Mouse (Mus musculus): ENCODE measurements at regions not wholly inside any gene's neighbourhood (a gene's known extent, or its start where the extent isn't known, plus 50 kb on each side); places are given as distances from the start of the nearest gene placed in this dataset.

DNA sequence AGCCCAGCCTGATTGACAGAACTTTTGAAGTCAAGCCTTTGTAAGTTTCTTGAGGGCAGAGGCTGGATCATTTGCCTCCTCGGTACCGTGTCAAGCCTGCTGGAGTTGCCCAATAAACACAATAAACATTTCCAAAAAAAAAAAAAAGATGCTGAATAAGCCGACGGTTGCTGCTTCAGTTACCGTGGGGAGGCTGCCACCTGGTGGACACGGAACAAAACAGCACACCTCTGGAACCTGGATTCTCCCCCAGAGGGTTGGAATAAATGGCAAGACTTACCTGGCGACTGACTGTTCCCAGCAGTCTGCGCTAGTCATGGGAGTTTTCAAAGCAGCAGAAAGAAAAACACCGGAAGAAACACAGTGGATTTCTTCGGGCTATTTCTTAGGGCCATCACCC lies 136.3 kb upstream of the Adamts18 start:
- peaks cover 56% of the 10 kb centered on the region for H3K9me3 ChIP-seq (replicated peaks; ENCODE audit: low read length)
- in situ Hi-C loops (cut with MboI; ENCODE audit: low pct_ligation_motif_present, low pct_unique_long_range_greater_than_20kb, low sequenced_read_pairs): loop anchor here (10.0 kb wide), 1 partner anchor 320 kb away; no protein-coding TSS in a partner anchor
- no peaks in the 10 kb centered on the region for H3K4me1 ChIP-seq (ENCODE audit: control insufficient read depth in 1 of 2, insufficient read depth in 2 of 2)
- H3K4me2 ChIP-seq (ENCODE audit: insufficient read depth, low read depth, poor library complexity, severe bottlenecking): no peak overlapping the region
- dilution Hi-C loops (cut with MboI; ENCODE audit: extremely low pct_ligation_motif_present, extremely low pct_unique_long_range_greater_than_20kb, low sequenced_read_pairs): no loop called here
- H3K27ac ChIP-seq (ENCODE audit: insufficient read depth, low read depth): no peak overlapping the region
- H3K36me3 ChIP-seq (replicated peaks in 1 of 2; ENCODE audit: control insufficient read depth in 1 of 2, insufficient read depth in 1 of 2, low read length in 1 of 2): no peaks in the 10 kb centered on the region
- TF ChIP-seq CHD1 (IDR thresholded peaks at IDR 0.05; ENCODE audit: low read depth, low read length) (no peak), SMC3 (IDR thresholded peaks at IDR 0.05; ENCODE audit: low read depth, low read length) (peak; percentile 44; the same call in 1 of the 2 replicates), HCFC1 (IDR thresholded peaks at IDR 0.05; ENCODE audit: low read depth, low read length) (no peak), CTCF (conservative IDR thresholded peaks at IDR 0.05 in 1 of 2, IDR thresholded peaks at IDR 0.05 in 1 of 2; ENCODE audit: low read depth in 2 of 2, low read length in 2 of 2) (peak in 1 of 2 experiments; percentile 64; a peak in 2 of 4 replicates), MAFK (IDR thresholded peaks at IDR 0.05; ENCODE audit: insufficient replicate concordance, low read length) (peak; percentile 54; the same call in 1 of the 2 replicates), NRF1 (IDR thresholded peaks at IDR 0.05; ENCODE audit: low read depth, low read length) (no peak), RAD21 (IDR thresholded peaks at IDR 0.05; ENCODE audit: low read depth, low read length) (peak; percentile 58), ZNF384 (IDR thresholded peaks at IDR 0.05; ENCODE audit: low read depth, low read length) (peak; percentile 68; the same call in 1 of the 2 replicates)
- H3K4me3 ChIP-seq (replicated peaks in 1 of 3; ENCODE audit: low read depth in 2 of 3, low read length in 2 of 3, poor library complexity in 1 of 3): no peak overlapping the region
- DNase-seq (ENCODE audit: extremely low read depth): peak; percentile 13
- no peaks in the 10 kb centered on the region for H3K27me3 ChIP-seq (replicated peaks)
- no peak overlapping the region for H3K9ac ChIP-seq (ENCODE audit: insufficient read depth, low read depth)
- no peaks in the 10 kb centered on the region for H3K79me2 ChIP-seq (replicated peaks; ENCODE audit: control insufficient read depth, extremely low read depth, insufficient read depth, poor library complexity, severe bottlenecking)

DNA sequence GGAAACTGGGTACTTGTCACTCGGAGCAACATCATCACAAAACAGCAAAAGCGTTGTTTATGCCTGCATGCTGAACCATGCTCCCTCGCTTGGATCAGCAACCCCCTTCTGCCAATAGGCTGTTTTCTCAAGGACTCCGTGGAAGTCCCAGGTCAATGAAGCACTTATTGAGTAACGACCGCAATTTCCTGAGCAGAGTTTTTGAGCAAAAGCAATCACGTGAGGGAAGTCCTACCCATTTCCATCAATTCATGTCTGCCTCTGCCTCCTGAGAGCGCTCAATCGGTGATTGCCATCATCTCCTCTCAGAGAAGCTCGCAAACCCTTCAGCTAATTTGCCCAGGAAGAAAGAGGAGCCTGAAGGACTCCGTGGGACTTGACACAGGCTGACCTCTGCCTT lies 136.9 kb upstream of the Adamts18 start:
- H3K27me3 ChIP-seq (replicated peaks): no peaks in the 10 kb centered on the region

DNA sequence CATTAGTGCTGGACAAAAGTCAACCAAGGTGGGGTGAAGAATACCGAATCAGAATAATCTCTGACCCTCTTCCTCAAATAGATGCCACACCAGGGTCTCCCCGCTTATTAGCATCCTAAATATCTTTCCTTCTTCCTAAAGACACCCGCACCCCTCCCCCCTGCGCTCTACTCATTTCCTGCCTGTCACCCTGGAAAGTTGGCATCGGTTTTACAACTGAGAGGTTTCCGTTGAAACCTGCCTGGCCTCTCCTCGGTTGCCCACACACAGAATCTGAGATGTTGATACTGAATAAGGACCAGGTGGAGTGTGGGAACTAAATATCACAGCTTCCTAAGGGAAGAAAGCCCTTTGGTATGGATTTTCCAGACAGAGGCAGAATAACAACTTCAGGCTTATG lies 137.4 kb upstream of the Adamts18 start:
- H3K9me3 ChIP-seq (replicated peaks; ENCODE audit: low read length): peaks cover 59% of the 10 kb centered on the region
- no peaks in the 10 kb centered on the region for H3K36me3 ChIP-seq (replicated peaks in 1 of 2; ENCODE audit: control insufficient read depth in 1 of 2, insufficient read depth in 1 of 2, low read length in 1 of 2)
- TF ChIP-seq USF2 (conservative IDR thresholded peaks at IDR 0.05; ENCODE audit: low read depth, low read length) (no peak), SIN3A (IDR thresholded peaks at IDR 0.05; ENCODE audit: low read length) (no peak), KAT2A (IDR thresholded peaks at IDR 0.05; ENCODE audit: insufficient replicate concordance, low read length) (no peak), EP300 (IDR thresholded peaks at IDR 0.05; ENCODE audit: low read length) (no peak), HCFC1 (IDR thresholded peaks at IDR 0.05; ENCODE audit: low read depth, low read length) (no peak), ZKSCAN1 (IDR thresholded peaks at IDR 0.05; ENCODE audit: borderline replicate concordance, low read depth, low read length) (no peak)
- no peak for DNase-seq (ENCODE audit: extremely low read depth)
- H3K4me3 ChIP-seq (replicated peaks in 1 of 3; ENCODE audit: low read depth in 2 of 3, low read length in 2 of 3, poor library complexity in 1 of 3): no peak overlapping the region
- no peaks in the 10 kb centered on the region for H3K4me1 ChIP-seq (ENCODE audit: control insufficient read depth in 1 of 2, insufficient read depth in 2 of 2)
- no peak overlapping the region for H3K27ac ChIP-seq (ENCODE audit: insufficient read depth, low read depth)
- in situ Hi-C loops (cut with MboI; ENCODE audit: low pct_ligation_motif_present, low pct_unique_long_range_greater_than_20kb, low sequenced_read_pairs): loop anchor here (10.0 kb wide), 1 partner anchor 321 kb away; no protein-coding TSS in a partner anchor
- H3K79me2 ChIP-seq (replicated peaks; ENCODE audit: control insufficient read depth, extremely low read depth, insufficient read depth, poor library complexity, severe bottlenecking): no peaks in the 10 kb centered on the region
- dilution Hi-C loops (cut with MboI; ENCODE audit: extremely low pct_ligation_motif_present, extremely low pct_unique_long_range_greater_than_20kb, low sequenced_read_pairs): no loop called here
- H3K4me2 ChIP-seq (ENCODE audit: insufficient read depth, low read depth, poor library complexity, severe bottlenecking): no peak overlapping the region
- no peaks in the 10 kb centered on the region for H3K27me3 ChIP-seq (replicated peaks)
- no peak overlapping the region for H3K9ac ChIP-seq (ENCODE audit: insufficient read depth, low read depth)

More for the DNA sequence above, 136.9 kb upstream of the Adamts18 start:
- in situ Hi-C loops (cut with MboI; ENCODE audit: low pct_ligation_motif_present, low pct_unique_long_range_greater_than_20kb, low sequenced_read_pairs): loop anchor here (10.0 kb wide), 1 partner anchor 321 kb away; no protein-coding TSS in a partner anchor
- Histone ChIP-seq H3K4me3 (replicated peaks in 1 of 3; ENCODE audit: low read depth in 2 of 3, low read length in 2 of 3, poor library complexity in 1 of 3) (no peak overlapping the region), H3K79me2 (replicated peaks; ENCODE audit: control insufficient read depth, extremely low read depth, insufficient read depth, poor library complexity, severe bottlenecking) (no peaks in the 10 kb centered on the region), H3K9me3 (replicated peaks; ENCODE audit: low read length) (peaks cover 57% of the 10 kb centered on the region), H3K4me1 (ENCODE audit: control insufficient read depth in 1 of 2, insufficient read depth in 2 of 2) (no peaks in the 10 kb centered on the region), H3K4me2 (ENCODE audit: insufficient read depth, low read depth, poor library complexity, severe bottlenecking) (no peak overlapping the region), H3K9ac (ENCODE audit: insufficient read depth, low read depth) (no peak overlapping the region), H3K27ac (ENCODE audit: insufficient read depth, low read depth) (no peak overlapping the region), H3K36me3 (replicated peaks in 1 of 2; ENCODE audit: control insufficient read depth in 1 of 2, insufficient read depth in 1 of 2, low read length in 1 of 2) (no peaks in the 10 kb centered on the region)
- DNase-seq (ENCODE audit: extremely low read depth): no peak
- no peak for TF ChIP-seq ZC3H11A (IDR thresholded peaks at IDR 0.05; ENCODE audit: low read depth, low read length)
- no peak for TF ChIP-seq IRF4 (IDR thresholded peaks at IDR 0.05; ENCODE audit: low read depth, low read length)
- TF ChIP-seq MXI1 (IDR thresholded peaks at IDR 0.05; ENCODE audit: low read depth, low read length): no peak
- dilution Hi-C loops (cut with MboI; ENCODE audit: extremely low pct_ligation_motif_present, extremely low pct_unique_long_range_greater_than_20kb, low sequenced_read_pairs): no loop called here
